ENCODE assay signal across 8 mouse cellular contexts in genomic region chr10:80963031-80963975, GRCm38 (mm10). TPM values are rescaled to one million over a fixed set of nuclear protein-coding genes. Genes with fewer than 3 reads are reported as not detected.
DNase-seq lines count a peak whose midpoint lies in the region; ATAC-seq lines count a peak whose summit lies in the region.

No protein-coding gene starts in this region.

- intact Hi-C loops in gastrocnemius, postnatal 14 days (cut with DNase I; ENCODE audit: low total_unique reads): no loop called here
- intact Hi-C loops in heart, postnatal 10 days (cut with DNase I): no loop called here

- no peak for ATAC-seq in cerebellum, adult (ENCODE audit: insufficient number of reproducible peaks, low FRiP score, low TSS enrichment)
- ATAC-seq in monocyte, adult 5-6 weeks (replicated peaks; ENCODE audit: insufficient number of reproducible peaks, low FRiP score, low TSS enrichment, poor library complexity, severe bottlenecking): no peak

- DNase-seq in gastrocnemius, postnatal 14 days: peak; percentile 36
- DNase-seq in gastrocnemius, adult 8-10 months (ENCODE audit: low spot score in 2 of 2): no peak
- peak; percentile 59 for DNase-seq in adrenal gland, adult 18-20 months (ENCODE audit: low spot score in 2 of 2)
- DNase-seq in heart, postnatal 10 days: peak; percentile 50 to 64
- peak; percentile 87 to 93 for DNase-seq in lung, adult 18-20 months
- DNase-seq in thymus, postnatal 10 days (ENCODE audit: low spot score in 2 of 2): no peak

RNA-seq across cellular contexts. Expression of gene Gadd45b, which starts 33.4 kb away (rescaled TPM):
- 10 to 100 TPM; 21.5 to 28.7 TPM for total RNA-seq in gastrocnemius, postnatal 14 days (2021)
- 10 to 100 TPM in 3 of 4 experiments, 1 to 10 TPM in 1; 6.8 to 31.8 (median 26.9) TPM for total RNA-seq in gastrocnemius, adult 8-10 months (2022)
- total RNA-seq in adrenal gland, adult 18-20 months (2021): 10 to 100 TPM; 34.1 to 75.0 TPM
- total RNA-seq in heart, postnatal 10 days (2021): 10 to 100 TPM; 11.5 to 18.3 TPM
- 18.9 to 25.8 TPM (median 22.5 TPM) in 3 replicates for total RNA-seq in monocyte, adult 5-6 weeks (2017)

RNA-seq across cellular contexts. Expression of gene Lmnb2, which starts 45.3 kb away (rescaled TPM):
- 10 to 100 TPM in 1 of 2 experiments, 1 to 10 TPM in 1; 9.4 to 14.3 TPM for total RNA-seq in gastrocnemius, postnatal 14 days (2021)
- total RNA-seq in gastrocnemius, adult 8-10 months (2022): 1 to 10 TPM; 2.1 to 4.0 (median 2.3) TPM
- 10 to 100 TPM; 14.1 to 15.2 TPM for total RNA-seq in adrenal gland, adult 18-20 months (2021)
- total RNA-seq in heart, postnatal 10 days (2021): 10 to 100 TPM; 10.2 to 11.9 TPM
- 2.3 to 8.5 TPM (median 3.8 TPM) in 3 replicates for total RNA-seq in monocyte, adult 5-6 weeks (2017)

RNA-seq across cellular contexts. Expression of gene Gng7, which starts 51.4 kb away (rescaled TPM):
- 1 to 10 TPM in 1 of 2 experiments, under 1 TPM in 1; 0.44 to 1.1 TPM for total RNA-seq in gastrocnemius, postnatal 14 days (2021)
- 1 to 10 TPM; 1.1 to 2.7 (median 1.7) TPM for total RNA-seq in gastrocnemius, adult 8-10 months (2022)
- 10 to 100 TPM in 1 of 2 experiments, 1 to 10 TPM in 1; 7.0 to 11.1 TPM for total RNA-seq in adrenal gland, adult 18-20 months (2021)
- total RNA-seq in heart, postnatal 10 days (2021): 1 to 10 TPM in 1 of 2 experiments, under 1 TPM in 1; 0.67 to 1.1 TPM
- total RNA-seq in monocyte, adult 5-6 weeks (2017): 0.10 TPM in 1 of 3 replicates, not detected in the others

Comparison
In these comparisons a context has a peak if more than half of its experiments do, and no peak if none do; other contexts are left out.
1. DNase-seq: peak in gastrocnemius, postnatal 14 days (single experiment), adrenal gland, adult 18-20 months (2 of 2), heart, postnatal 10 days (2 of 2) and lung, adult 18-20 months (2 of 2); none in gastrocnemius, adult 8-10 months (0 of 2) and thymus, postnatal 10 days (0 of 2).